Mouse (Mus musculus): Measurements from ENCODE around the gene 4933425L06Rik. TPM values are rescaled to one million over a fixed set of nuclear protein-coding genes. Genes with fewer than 3 reads are reported as not detected.

The 4933425L06Rik gene
- polyA plus RNA-seq, 1 experiment from 2014 or later = not detected

GRCm38 (mm10) chr13:105150006-105150405 is 68.1 kb downstream of the 4933425L06Rik start:
- ATAC-seq = no peak
- no peak for DNase-seq (ENCODE audit: low spot score)
- Histone ChIP-seq H3K4me3 (ENCODE audit: low read depth, low read length) (no peak overlapping the region), H3K9me3 (replicated peaks; ENCODE audit: control insufficient read depth, low read length) (no peaks in the 10 kb centered on the region), H3K4me2 (ENCODE audit: low read length) (no peak overlapping the region), H3K36me3 (ENCODE audit: control insufficient read depth, insufficient read depth, low read length) (no peaks in the 10 kb centered on the region), H3K27ac (ENCODE audit: low read depth, low read length) (no peak overlapping the region), H3K27me3 (replicated peaks; ENCODE audit: control insufficient read depth, insufficient read depth, low read length) (no peaks in the 10 kb centered on the region), H3K4me1 (ENCODE audit: control insufficient read depth, insufficient read depth, low read length) (no peaks in the 10 kb centered on the region), H3K9ac (ENCODE audit: low read length) (no peak overlapping the region)
- 90% methylated on average over 3 of the region's 3 CpGs for WGBS

DNA sequence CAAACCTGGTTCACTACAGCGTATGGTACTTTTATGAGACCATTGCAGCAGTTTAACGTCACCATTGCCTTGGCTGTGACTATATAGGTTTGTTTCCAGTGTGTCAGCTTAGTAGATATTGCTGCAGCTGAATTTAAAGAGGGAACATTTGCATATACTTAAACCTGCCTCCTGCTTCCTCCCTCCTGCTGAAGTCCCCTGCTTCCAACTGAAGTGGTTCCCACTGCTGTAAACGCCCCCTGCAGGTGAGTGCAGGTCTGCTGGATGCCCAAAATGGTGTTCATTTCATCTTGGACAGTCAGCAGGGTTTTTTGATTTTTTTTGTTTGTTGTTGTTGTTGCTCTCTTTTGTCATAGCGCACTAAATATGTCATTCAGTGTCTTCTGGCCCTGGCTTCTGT is 72.0 kb downstream of the 4933425L06Rik start:
- no peaks in the 10 kb centered on the region for H3K4me1 ChIP-seq (ENCODE audit: control insufficient read depth, insufficient read depth, low read length)
- no peak overlapping the region for H3K27ac ChIP-seq (ENCODE audit: low read depth, low read length)
- no peak overlapping the region for H3K9ac ChIP-seq (ENCODE audit: low read length)
- H3K36me3 ChIP-seq (ENCODE audit: control insufficient read depth, insufficient read depth, low read length) = no peaks in the 10 kb centered on the region
- 56% methylated on average over 4 of the region's 4 CpGs for WGBS
- H3K4me2 ChIP-seq (ENCODE audit: low read length) = no peak overlapping the region
- no peaks in the 10 kb centered on the region for H3K27me3 ChIP-seq (replicated peaks; ENCODE audit: control insufficient read depth, insufficient read depth, low read length)
- H3K9me3 ChIP-seq (replicated peaks; ENCODE audit: control insufficient read depth, low read length) = no peaks in the 10 kb centered on the region
- no peak overlapping the region for H3K4me3 ChIP-seq (ENCODE audit: low read depth, low read length)
- ATAC-seq (peak; percentile 32; the same call in 1 of the 2 replicates), DNase-seq (ENCODE audit: low spot score) (peak; percentile 39)

DNA sequence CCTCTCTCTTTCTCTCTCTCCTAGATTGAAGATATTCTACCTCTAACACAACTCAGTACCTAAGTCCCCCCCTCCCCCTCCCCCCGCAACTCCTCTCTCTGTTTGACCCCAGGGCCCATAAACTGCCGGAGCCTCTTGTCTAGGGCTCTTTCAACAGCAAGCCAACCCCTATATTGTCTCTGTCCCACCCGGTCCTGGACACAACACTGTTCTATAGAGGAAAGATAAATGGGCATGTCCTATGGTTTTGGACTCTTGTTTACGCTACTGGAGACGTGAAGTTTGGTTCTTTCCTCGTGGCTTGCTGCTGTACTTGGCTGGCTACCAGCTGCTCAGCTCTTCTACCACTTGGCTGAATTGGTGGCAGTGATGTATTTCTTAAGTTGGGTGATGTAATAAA is 83.5 kb downstream of the 4933425L06Rik start:
- Histone ChIP-seq H3K4me3 (ENCODE audit: low read depth, low read length) (no peak overlapping the region), H3K4me1 (ENCODE audit: control insufficient read depth, insufficient read depth, low read length) (no peaks in the 10 kb centered on the region), H3K9ac (ENCODE audit: low read length) (no peak overlapping the region), H3K27me3 (replicated peaks; ENCODE audit: control insufficient read depth, insufficient read depth, low read length) (no peaks in the 10 kb centered on the region), H3K27ac (ENCODE audit: low read depth, low read length) (no peak overlapping the region), H3K4me2 (ENCODE audit: low read length) (no peak overlapping the region), H3K9me3 (replicated peaks; ENCODE audit: control insufficient read depth, low read length) (no peaks in the 10 kb centered on the region), H3K36me3 (ENCODE audit: control insufficient read depth, insufficient read depth, low read length) (no peaks in the 10 kb centered on the region; the same call in 1 of the 2 replicates)
- 84% methylated on average over 6 of the region's 6 CpGs for WGBS
- no peak for ATAC-seq
- no peak for DNase-seq (ENCODE audit: low spot score)

Other genes with a start within 250 kb of the 4933425L06Rik start
- 0.52 and 0.62 TPM in 2 replicates for gene Shisal2b, start 218.2 kb upstream of the 4933425L06Rik start, polyA plus RNA-seq (2014; fragmentation: Nextera tagmentation; extraction: Ambion mirVana)
- gene Rgs7bp, start 27.2 kb upstream of the 4933425L06Rik start, polyA plus RNA-seq (2014; fragmentation: Nextera tagmentation; extraction: Ambion mirVana) = 2.0 and 3.7 TPM in 2 replicates
- gene Rnf180, start 212.7 kb downstream of the 4933425L06Rik start, polyA plus RNA-seq (2014; fragmentation: Nextera tagmentation; extraction: Ambion mirVana) = 35.6 and 42.2 TPM in 2 replicates